Mouse (Mus musculus) spleen, adult 2 months (tissue): Measurements from ENCODE around the gene Arid4a.

Experiments used
- CTCF ChIP-seq: fragments of 200-500 bp; IDR thresholded peaks from 2 replicates; pipeline ENCODE4 v1.5.1; 2011; ENCODE audit warnings: mild to moderate bottlenecking, inconsistent platforms; ENCODE audit not compliant: insufficient read depth, insufficient read length, insufficient replicate concordance; ENCODE audit errors: extremely low read depth
- POLR2A ChIP-seq: fragments of 200-500 bp; IDR thresholded peaks from 2 replicates; pipeline ENCODE4 v1.6.1; 2011; ENCODE audit warnings: low read depth, low read length, inconsistent platforms

- TF ChIP-seq CTCF (no peak), POLR2A (no peak)
Measured at GRCm38 (mm10) chr12:71135581-71135980, 119.8 kb downstream of the Arid4a start.
